Mouse (Mus musculus) testis, adult 2 months (tissue): ENCODE measurements around the gene P2rx6.

ENCODE experiments used
- CTCF ChIP-seq: fragments of 200-500 bp; IDR thresholded peaks from 2 replicates; pipeline ENCODE4 v1.5.1; 2012; ENCODE audit warnings: low read depth, mild to moderate bottlenecking, inconsistent platforms, low read length, moderate library complexity; ENCODE audit not compliant: control insufficient read depth, insufficient read depth, insufficient replicate concordance
- POLR2A ChIP-seq: fragments of 200-500 bp; IDR thresholded peaks from 2 replicates; pipeline ENCODE4 v1.6.1; 2012; ENCODE audit warnings: low read depth, mild to moderate bottlenecking, inconsistent platforms, low read length, moderate library complexity; ENCODE audit not compliant: control insufficient read depth

DNA sequence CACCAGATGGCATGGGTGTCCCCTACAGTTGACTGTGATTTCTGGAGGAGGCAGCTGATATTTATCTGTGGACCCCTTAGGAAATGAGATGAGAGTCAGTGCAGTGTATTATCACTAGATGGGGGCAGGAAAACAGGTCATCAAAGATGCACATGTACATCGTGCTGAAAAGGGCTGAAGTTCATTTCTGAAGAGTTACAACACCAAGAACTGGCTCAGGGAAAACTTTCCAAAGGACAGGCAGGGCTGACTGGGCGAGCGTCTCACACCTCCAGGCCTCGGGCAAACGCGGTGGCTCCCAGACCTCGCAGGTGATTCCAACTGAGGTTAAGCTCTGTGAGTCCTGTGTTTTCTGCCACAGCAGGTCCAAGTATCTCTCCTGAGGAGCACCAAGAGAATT, 8.8 kb upstream of the P2rx6 start:
- TF ChIP-seq POLR2A = no peak
- TF ChIP-seq CTCF = no peak
